Mouse (Mus musculus): ENCODE results near the gene Slc16a4. TPM values are rescaled to one million over a fixed set of nuclear protein-coding genes. Genes with fewer than 3 reads are reported as not detected.

Slc16a4 gene
- polyA plus RNA-seq, 1 experiment from 2014 or later = 6.1 TPM

Other genes starting within 250 kb of the Slc16a4 start
- 0.03 and 0.04 TPM in 2 replicates for gene Kcna2, start 190.1 kb upstream of the Slc16a4 start, polyA plus RNA-seq (2016; fragmentation: Nextera tagmentation; extraction: Ambion mirVana)
- gene Kcna10, start 108.2 kb upstream of the Slc16a4 start, polyA plus RNA-seq (2016; fragmentation: Nextera tagmentation; extraction: Ambion mirVana) = not detected in 2 replicates
- gene Cym, start 69.5 kb upstream of the Slc16a4 start, polyA plus RNA-seq (2016; fragmentation: Nextera tagmentation; extraction: Ambion mirVana) = not detected in 2 replicates
- not detected in 2 replicates for gene A630076J17Rik, start 60.6 kb upstream of the Slc16a4 start, polyA plus RNA-seq (2016; fragmentation: Nextera tagmentation; extraction: Ambion mirVana)
- gene Prok1, start 51.5 kb upstream of the Slc16a4 start, polyA plus RNA-seq (2016; fragmentation: Nextera tagmentation; extraction: Ambion mirVana) = 0.20 TPM in 1 of 2 replicates, not detected in the other
- 172 and 173 TPM in 2 replicates for gene Lamtor5, start 12.4 kb upstream of the Slc16a4 start, polyA plus RNA-seq (2016; fragmentation: Nextera tagmentation; extraction: Ambion mirVana)
- gene Rbm15, start 42.4 kb downstream of the Slc16a4 start, polyA plus RNA-seq (2016; fragmentation: Nextera tagmentation; extraction: Ambion mirVana) = 16.2 and 18.9 TPM in 2 replicates
- gene Kcnc4, start 168.3 kb downstream of the Slc16a4 start, polyA plus RNA-seq (2016; fragmentation: Nextera tagmentation; extraction: Ambion mirVana) = 0.12 TPM in 1 of 2 replicates, not detected in the other
- gene Slc6a17, start 226.8 kb downstream of the Slc16a4 start, polyA plus RNA-seq (2016; fragmentation: Nextera tagmentation; extraction: Ambion mirVana) = 4.5 and 7.0 TPM in 2 replicates